Mouse (Mus musculus) thymus, adult 2 months (tissue): ENCODE measurements around the gene Bckdk. TPM values are rescaled to one million over a fixed set of nuclear protein-coding genes. Genes with fewer than 3 reads are reported as not detected.

ENCODE experiments used
- DNase-seq: peaks from one replicate; pipeline ENCODE4 v3.0.0; 2021
- H3K27ac ChIP-seq: fragments of 200-500 bp; 2 replicates; pipeline ENCODE4 v1.5.1; 2012; ENCODE audit warnings: low read length, control low read depth; ENCODE audit not compliant: control insufficient read depth, insufficient read depth
- H3K27me3 ChIP-seq: fragments of 200-500 bp; 2 replicates; pipeline ENCODE4 v1.6.1; 2012; ENCODE audit warnings: mild to moderate bottlenecking, low read length, moderate library complexity, mixed read lengths; ENCODE audit not compliant: control insufficient read depth, insufficient read depth
- H3K36me3 ChIP-seq: fragments of 200-500 bp; 2 replicates; pipeline ENCODE4 v1.6.1; 2012; ENCODE audit warnings: mild to moderate bottlenecking, low read length, moderate library complexity; ENCODE audit not compliant: control insufficient read depth, insufficient read depth
- H3K4me1 ChIP-seq: fragments of 200-500 bp; replicated peaks from 2 replicates; pipeline ENCODE4 v1.6.1; 2012; ENCODE audit warnings: low read length; ENCODE audit not compliant: control insufficient read depth, insufficient read depth
- H3K4me3 ChIP-seq: fragments of 200-500 bp; 2 replicates; pipeline ENCODE4 v1.5.1; 2012; ENCODE audit warnings: mild to moderate bottlenecking, low read length, control low read depth, moderate library complexity; ENCODE audit not compliant: control insufficient read depth, insufficient read depth
- CTCF ChIP-seq: fragments of 200-500 bp; IDR thresholded peaks from 2 replicates; pipeline ENCODE4 v1.5.1; 2012; ENCODE audit warnings: mild to moderate bottlenecking, control low read depth, low read length, moderate library complexity, borderline replicate concordance; ENCODE audit not compliant: control insufficient read depth, poor library complexity, insufficient read depth; ENCODE audit errors: extremely low read depth
- POLR2A ChIP-seq: fragments of 200-500 bp; IDR thresholded peaks from 2 replicates; pipeline ENCODE4 v1.6.1; 2012; ENCODE audit warnings: mild to moderate bottlenecking, low read length, control low read depth, moderate library complexity; ENCODE audit not compliant: control insufficient read depth, poor library complexity, insufficient read depth; ENCODE audit errors: extremely low read depth
- WGBS: fragments of 180-500 bp; shearing (Covaris S2); methylation state at CpG from one replicate; pipeline ENCODE4 v1.1.7; 2018; 5-methylcytosine and 5-hydroxymethylcytosine counted together
- polyA plus RNA-seq: library from polyadenylated mRNA; depleted of rRNA; stranded (reverse); fragments of >200 nt; gene quantifications from 2 replicates; pipeline ENCODE4 v1.2.3, GENCODE M21; 2012

Gene Bckdk
- polyA plus RNA-seq, 1 experiment, result 94.9 TPM

DNA sequence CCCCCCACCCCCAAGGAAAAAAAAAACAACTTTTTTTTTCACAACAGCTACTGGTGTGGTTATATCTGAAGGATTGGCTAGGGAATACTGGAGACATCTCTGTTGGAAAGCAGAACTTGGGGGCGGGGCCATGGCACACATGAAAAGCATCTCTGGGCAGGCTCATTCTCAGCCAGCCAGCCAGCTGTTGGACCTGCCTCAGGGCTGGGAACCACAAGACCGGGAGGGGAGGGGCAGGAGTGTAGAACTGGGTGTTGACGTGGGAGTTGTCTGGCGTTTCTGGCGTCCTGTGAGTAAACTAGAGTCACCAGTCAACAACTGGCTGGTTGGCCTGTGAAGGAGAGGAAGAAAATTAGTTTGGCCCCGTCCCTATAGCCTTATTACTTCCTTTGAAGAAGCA, 17.9 kb upstream of the Bckdk start:
- H3K4me3 ChIP-seq, result no peak overlapping the region
- TF ChIP-seq CTCF (no peak), POLR2A (no peak)
- peaks cover 21% of the 10 kb centered on the region for H3K4me1 ChIP-seq
- WGBS, result 37% methylated on average over 6 of the region's 6 CpGs
- no peak overlapping the region for H3K27ac ChIP-seq
- no peak for DNase-seq
- H3K36me3 ChIP-seq, result peaks cover 69% of the 10 kb centered on the region
- H3K27me3 ChIP-seq, result no peaks in the 10 kb centered on the region

DNA sequence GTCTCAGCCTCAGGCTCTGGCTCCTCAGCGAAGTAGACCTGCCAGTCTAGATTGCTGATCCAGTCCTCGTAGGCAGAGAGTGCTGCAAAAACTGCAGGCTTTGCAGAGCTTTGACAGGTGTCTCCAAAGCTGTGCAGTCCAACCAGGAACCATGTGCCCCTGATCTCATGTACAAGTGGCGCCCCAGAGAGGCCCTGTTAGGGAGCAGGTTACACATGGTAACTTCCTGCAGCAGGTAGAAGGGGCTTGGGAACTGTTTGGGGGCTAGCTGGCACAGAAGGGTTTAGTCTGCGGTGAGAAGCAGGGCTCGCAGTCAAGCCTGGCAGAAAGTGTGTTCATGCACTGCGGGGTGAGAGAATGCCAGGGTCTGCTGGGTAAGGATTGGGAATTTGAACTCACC, 17.3 kb upstream of the Bckdk start:
- Histone ChIP-seq H3K4me1 (peaks cover 21% of the 10 kb centered on the region), H3K27ac (no peak overlapping the region), H3K4me3 (no peak overlapping the region), H3K27me3 (no peaks in the 10 kb centered on the region), H3K36me3 (peaks cover 63% of the 10 kb centered on the region)
- DNase-seq, result no peak
- 89% methylated on average over 6 of the region's 6 CpGs for WGBS
- no peak for TF ChIP-seq POLR2A
- TF ChIP-seq CTCF, result no peak

DNA sequence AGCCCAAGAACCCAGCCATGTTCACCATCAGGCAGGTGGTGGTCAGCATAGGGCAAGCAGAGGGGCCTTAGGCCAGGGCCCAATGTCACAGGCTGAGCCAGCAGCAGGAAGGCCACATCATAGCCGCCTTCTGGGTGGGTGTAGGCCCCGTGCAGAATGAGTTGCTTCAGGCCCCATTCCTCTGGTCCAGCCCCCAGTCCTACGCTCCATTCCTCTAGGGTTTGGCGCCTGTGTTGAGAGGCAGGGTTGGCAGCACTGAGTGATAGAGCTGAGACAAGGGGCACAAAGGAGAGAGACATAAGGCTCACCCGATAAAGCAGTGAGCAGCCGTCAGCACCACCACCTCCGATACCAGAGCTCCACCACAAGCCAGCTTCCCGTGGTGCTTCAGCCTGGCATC, 16.7 kb upstream of the Bckdk start:
- peaks cover 21% of the 10 kb centered on the region for H3K4me1 ChIP-seq
- no peaks in the 10 kb centered on the region for H3K27me3 ChIP-seq
- H3K27ac ChIP-seq, result no peak overlapping the region
- DNase-seq, result no peak
- peaks cover 57% of the 10 kb centered on the region for H3K36me3 ChIP-seq
- H3K4me3 ChIP-seq, result no peak overlapping the region
- TF ChIP-seq POLR2A, result no peak
- no peak for TF ChIP-seq CTCF
- 92% methylated on average over 8 of the region's 8 CpGs for WGBS

DNA sequence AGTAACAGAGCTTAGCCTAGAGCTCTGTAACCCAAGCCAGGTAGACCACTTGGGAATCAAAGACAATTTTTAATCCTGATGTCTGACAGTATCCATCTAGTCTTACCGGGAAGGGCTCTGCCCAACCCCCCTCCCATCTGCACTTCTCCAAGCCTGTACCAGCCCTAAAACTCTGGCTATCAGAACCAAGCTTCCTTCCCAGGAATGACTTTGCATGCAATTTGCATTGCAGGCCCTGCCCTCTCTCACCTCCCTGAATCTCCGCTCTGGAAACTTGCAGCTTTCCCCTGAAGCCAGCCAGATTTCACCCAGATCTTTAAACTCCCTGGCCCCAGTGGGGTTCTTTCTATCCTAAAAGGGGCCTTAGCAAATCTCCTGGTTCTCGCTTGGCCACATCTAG, 16.1 kb upstream of the Bckdk start:
- Histone ChIP-seq H3K4me1 (peaks cover 21% of the 10 kb centered on the region), H3K27ac (no peak overlapping the region; the same call in 1 of the 2 replicates), H3K4me3 (no peak overlapping the region), H3K27me3 (no peaks in the 10 kb centered on the region), H3K36me3 (peaks cover 51% of the 10 kb centered on the region)
- TF ChIP-seq CTCF (no peak), POLR2A (no peak)
- no peak for DNase-seq
- 83% methylated on average over 3 of the region's 3 CpGs for WGBS

DNA sequence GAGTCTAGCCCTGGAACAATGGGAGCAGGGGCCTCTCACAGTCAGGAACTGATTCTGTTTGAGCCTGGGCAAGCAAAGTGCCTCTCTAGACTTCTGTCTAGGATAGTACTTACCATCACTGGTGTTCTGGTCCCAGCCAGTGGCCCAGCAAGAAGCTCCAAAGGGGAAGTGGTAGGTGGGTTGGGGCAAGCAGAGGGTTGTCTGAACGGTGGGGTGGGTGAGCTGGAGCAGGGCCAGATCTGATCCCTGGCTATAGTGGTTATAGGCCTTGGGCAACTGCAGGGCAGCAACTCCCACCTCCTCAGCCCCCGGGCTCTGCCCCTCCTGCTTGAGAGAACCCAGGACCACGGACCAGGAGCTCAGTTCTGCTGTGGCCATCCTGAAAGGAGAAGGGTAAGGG, 15.1 kb upstream of the Bckdk start:
- TF ChIP-seq CTCF, result no peak
- no peak for TF ChIP-seq POLR2A
- Histone ChIP-seq H3K4me1 (peaks cover 15% of the 10 kb centered on the region), H3K36me3 (peaks cover 42% of the 10 kb centered on the region), H3K27me3 (no peaks in the 10 kb centered on the region), H3K27ac (no peak overlapping the region), H3K4me3 (no peak overlapping the region)
- 25% methylated on average over 3 of the region's 3 CpGs for WGBS
- DNase-seq, result no peak

DNA sequence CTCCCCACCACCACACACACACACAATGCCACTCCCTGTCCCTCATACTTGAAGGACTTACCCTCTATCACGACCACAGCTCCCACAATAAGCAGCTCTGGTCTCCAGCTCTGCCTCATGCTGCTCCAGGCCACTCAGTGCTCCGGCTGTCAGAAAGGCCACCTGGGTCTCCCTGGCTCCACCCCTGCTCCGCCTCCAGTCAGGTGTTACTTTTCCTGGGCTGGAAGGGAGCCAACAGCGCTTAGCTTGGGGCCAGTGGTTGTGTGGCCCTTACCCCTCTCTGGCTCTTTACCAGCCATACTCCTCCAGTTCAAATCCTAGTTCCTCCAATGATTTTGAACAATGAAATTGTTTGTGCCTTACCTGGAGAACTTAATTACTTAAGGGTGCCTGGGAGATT, 13.1 kb upstream of the Bckdk start, which contains the start of gene Prss53:
TSS of gene Prss53 (minus strand) at position 173 of the 400 bp plus-strand sequence.
- H3K27me3 ChIP-seq, result no peaks in the 10 kb centered on the region
- DNase-seq, result no peak
- H3K27ac ChIP-seq, result no peak within 1 kb of the TSS
- no peak within 1 kb of the TSS for H3K4me3 ChIP-seq
- peaks cover 6% of the 10 kb centered on the region for H3K4me1 ChIP-seq
- TF ChIP-seq POLR2A (no peak), CTCF (no peak)
- peaks cover 30% of the 10 kb centered on the region for H3K36me3 ChIP-seq
- WGBS, result 82% methylated on average over 4 of the region's 4 CpGs

DNA sequence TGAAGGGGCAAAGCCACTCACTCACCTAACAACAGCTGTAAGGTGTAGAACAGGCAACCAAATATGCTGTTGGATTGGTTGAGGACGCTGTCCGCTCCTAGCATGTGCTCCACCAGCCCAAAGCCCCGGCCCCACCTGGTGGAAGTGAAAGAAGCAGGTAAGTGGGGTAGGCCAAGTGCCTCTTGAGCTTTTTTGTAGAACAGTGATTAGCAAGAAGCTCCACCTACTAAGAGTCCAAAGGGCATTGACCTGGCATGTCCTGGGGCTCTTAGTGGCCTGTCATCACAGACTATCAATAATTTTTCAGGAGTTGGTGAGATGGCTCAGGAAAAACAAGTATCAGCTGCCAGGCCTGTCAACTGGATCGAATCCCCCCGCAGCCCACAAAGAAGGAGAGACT, 9.4 kb upstream of the Bckdk start:
- Histone ChIP-seq H3K27ac (no peak overlapping the region), H3K4me1 (peaks cover 21% of the 10 kb centered on the region), H3K27me3 (no peaks in the 10 kb centered on the region), H3K4me3 (no peak overlapping the region), H3K36me3 (0 out of 2 replicates have a peak, but pooled peaks cover under 1% of the 10 kb centered on the region)
- WGBS, result 92% methylated on average over 5 of the region's 5 CpGs
- no peak for TF ChIP-seq POLR2A
- no peak for TF ChIP-seq CTCF
- DNase-seq, result no peak
